Mouse (Mus musculus) embryonic facial prominence, embryonic 13.5 days (tissue): ENCODE measurements at regions not wholly inside any gene's neighbourhood (a gene's known extent, or its start where the extent isn't known, plus 50 kb on each side); places are given as distances from the start of the nearest gene placed in this dataset.

Source experiments
- ATAC-seq: fragments of 200-750 bp; cut with Nextera tagmentation; 2 replicates; pipeline ENCODE4 v1.8.0; 2017; ENCODE audit warnings: low read depth; ENCODE audit not compliant: insufficient number of reproducible peaks, insufficient read depth, low FRiP score, low TSS enrichment
- H3K27ac ChIP-seq: fragments of 300-500 bp; sonication (generic); 2 replicates; pipeline ENCODE4 v1.5.1; 2015; ENCODE audit warnings: moderate library complexity, mild to moderate bottlenecking, inconsistent platforms
- H3K27me3 ChIP-seq: fragments of 300-500 bp; sonication (generic); 2 replicates; pipeline ENCODE4 v1.6.1; 2015; ENCODE audit warnings: mild to moderate bottlenecking, inconsistent platforms
- H3K36me3 ChIP-seq: fragments of 300-500 bp; sonication (generic); 2 replicates; pipeline ENCODE4 v1.6.1; 2015; ENCODE audit warnings: mild to moderate bottlenecking, inconsistent platforms
- H3K4me1 ChIP-seq: fragments of 300-500 bp; sonication (generic); 2 replicates; pipeline ENCODE4 v1.6.1; 2015; ENCODE audit warnings: inconsistent platforms
- H3K4me2 ChIP-seq: fragments of 300-500 bp; sonication (generic); 2 replicates; pipeline ENCODE4 v1.6.1; 2015; ENCODE audit warnings: moderate library complexity, mild to moderate bottlenecking, inconsistent platforms
- H3K4me3 ChIP-seq: fragments of 300-500 bp; sonication (generic); 2 replicates; pipeline ENCODE4 v1.5.1; 2015; ENCODE audit warnings: mild to moderate bottlenecking, inconsistent platforms
- H3K9ac ChIP-seq: fragments of 300-500 bp; sonication (generic); 2 replicates; pipeline ENCODE4 v1.6.1; 2015; ENCODE audit warnings: mild to moderate bottlenecking, inconsistent platforms
- H3K9me3 ChIP-seq: fragments of 300-500 bp; sonication (generic); 2 replicates; pipeline ENCODE4 v1.6.1; 2016; ENCODE audit warnings: inconsistent platforms
- WGBS: fragments of 180-500 bp; shearing (Covaris S2); methylation state at CpG from one replicate; pipeline ENCODE4 v1.1.7; 2015; ENCODE audit warnings: mixed read lengths; 5-methylcytosine and 5-hydroxymethylcytosine counted together

- H3K4me2 ChIP-seq: no peak overlapping the region
- ATAC-seq: no peak
- H3K4me1 ChIP-seq: no peaks in the 10 kb centered on the region
- H3K27ac ChIP-seq: no peak overlapping the region
- H3K36me3 ChIP-seq: no peaks in the 10 kb centered on the region
- H3K9ac ChIP-seq: no peak overlapping the region
- H3K27me3 ChIP-seq: no peaks in the 10 kb centered on the region
- H3K4me3 ChIP-seq: no peak overlapping the region
- 90% methylated on average over 2 of the region's 2 CpGs for WGBS
- no peaks in the 10 kb centered on the region for H3K9me3 ChIP-seq
These were observed 376.6 kb upstream of the Cobl start for GRCm38 (mm10) chr11:12841393-12841792.

GRCm38 (mm10) chr11:12837920-12838319, 373.2 kb upstream of the Cobl start:
- Histone ChIP-seq H3K36me3 (no peaks in the 10 kb centered on the region), H3K27me3 (no peaks in the 10 kb centered on the region), H3K9me3 (no peaks in the 10 kb centered on the region), H3K4me2 (no peak overlapping the region), H3K4me1 (no peaks in the 10 kb centered on the region), H3K9ac (no peak overlapping the region), H3K4me3 (no peak overlapping the region), H3K27ac (no peak overlapping the region)
- WGBS: 61% methylated on average over 2 of the region's 2 CpGs
- no peak for ATAC-seq

- no peak overlapping the region for H3K4me3 ChIP-seq
- no peak for ATAC-seq
- no peaks in the 10 kb centered on the region for H3K36me3 ChIP-seq
- no peaks in the 10 kb centered on the region for H3K4me1 ChIP-seq
- 63% methylated on average over 2 of the region's 2 CpGs for WGBS
- no peak overlapping the region for H3K4me2 ChIP-seq
- no peaks in the 10 kb centered on the region for H3K9me3 ChIP-seq
- no peak overlapping the region for H3K9ac ChIP-seq
- no peak overlapping the region for H3K27ac ChIP-seq
- H3K27me3 ChIP-seq: no peaks in the 10 kb centered on the region
These were observed 372.6 kb upstream of the Cobl start for GRCm38 (mm10) chr11:12837387-12837786.

- no peaks in the 10 kb centered on the region for H3K27me3 ChIP-seq
- no peak overlapping the region for H3K4me2 ChIP-seq
- no peaks in the 10 kb centered on the region for H3K36me3 ChIP-seq
- H3K27ac ChIP-seq: no peak overlapping the region
- H3K9ac ChIP-seq: no peak overlapping the region
- H3K4me1 ChIP-seq: no peaks in the 10 kb centered on the region
- no peak for ATAC-seq
- no peaks in the 10 kb centered on the region for H3K9me3 ChIP-seq
- H3K4me3 ChIP-seq: no peak overlapping the region
These were observed 371.6 kb upstream of the Cobl start for GRCm38 (mm10) chr11:12836387-12836786.

GRCm38 (mm10) chr11:12812021-12812420, 347.3 kb upstream of the Cobl start:
- no peak overlapping the region for H3K27ac ChIP-seq
- H3K4me2 ChIP-seq: no peak overlapping the region
- ATAC-seq: no peak
- no peaks in the 10 kb centered on the region for H3K36me3 ChIP-seq
- H3K4me1 ChIP-seq: 0 out of 2 replicates have a peak, but pooled peaks cover 2% of the 10 kb centered on the region
- no peaks in the 10 kb centered on the region for H3K27me3 ChIP-seq
- H3K4me3 ChIP-seq: no peak overlapping the region
- no peaks in the 10 kb centered on the region for H3K9me3 ChIP-seq
- H3K9ac ChIP-seq: no peak overlapping the region

- WGBS: 38% methylated on average over 11 of the region's 11 CpGs
These were observed 346.5 kb upstream of the Cobl start for GRCm38 (mm10) chr11:12810949-12811881.

More at GRCm38 (mm10) chr11:12810949-12811881, 346.5 kb upstream of the Cobl start:
- H3K4me1 ChIP-seq: 0 out of 2 replicates have a peak, but pooled peaks cover 2% of the 10 kb centered on the region
- H3K4me2 ChIP-seq: peak overlapping the region; percentile 43
- H3K36me3 ChIP-seq: no peaks in the 10 kb centered on the region
- H3K4me3 ChIP-seq: no peak overlapping the region
- peak overlapping the region; percentile 44; the same call in 1 of the 2 replicates for H3K27ac ChIP-seq
- no peaks in the 10 kb centered on the region for H3K9me3 ChIP-seq
- ATAC-seq: 0 out of 2 replicates have a peak, but pooled peaks have one; percentile 37
- H3K9ac ChIP-seq: 0 out of 2 replicates have a peak overlapping the region, but pooled peaks have one; percentile 47
- no peaks in the 10 kb centered on the region for H3K27me3 ChIP-seq
